Mouse (Mus musculus): Measurements from ENCODE around the gene S100a8.

S100a8 gene

GRCm38 (mm10) chr3:90668846-90669245 is at the start of gene S100a8:
TSS of gene S100a8 (plus strand) at chr3:90668978.
- no peak for DNase-seq

- DNase-seq, result no peak
Observed at GRCm38 (mm10) chr3:90621552-90621951, 47.2 kb upstream of the S100a8 start.

- peak; percentile 58 for DNase-seq
Observed at GRCm38 (mm10) chr3:90623435-90624071, 45.2 kb upstream of the S100a8 start.

GRCm38 (mm10) chr3:90625496-90625895 is 43.3 kb upstream of the S100a8 start:
- no peak for DNase-seq

GRCm38 (mm10) chr3:90626266-90627021 is 42.3 kb upstream of the S100a8 start:
- no peak for DNase-seq

- no peak for DNase-seq
Observed at GRCm38 (mm10) chr3:90627366-90627765, 41.4 kb upstream of the S100a8 start.

- no peak for DNase-seq
Observed at GRCm38 (mm10) chr3:90627807-90628206, 41.0 kb upstream of the S100a8 start.

- DNase-seq, result no peak
Observed at GRCm38 (mm10) chr3:90629298-90629697, 39.5 kb upstream of the S100a8 start.

- DNase-seq, result no peak
Observed at GRCm38 (mm10) chr3:90631984-90632383, 36.8 kb upstream of the S100a8 start.

- DNase-seq, result no peak
Observed at GRCm38 (mm10) chr3:90638511-90639275, 30.1 kb upstream of the S100a8 start.

- DNase-seq, result peak; percentile 78
Observed at GRCm38 (mm10) chr3:90639511-90640154, 29.1 kb upstream of the S100a8 start.

- DNase-seq, result no peak
Observed at GRCm38 (mm10) chr3:90640981-90641380, 27.8 kb upstream of the S100a8 start.

GRCm38 (mm10) chr3:90644220-90644619 is 24.6 kb upstream of the S100a8 start:
- DNase-seq, result peak; percentile 65

GRCm38 (mm10) chr3:90647291-90647690 is 21.5 kb upstream of the S100a8 start:
- DNase-seq, result no peak

GRCm38 (mm10) chr3:90648981-90649380 is 19.8 kb upstream of the S100a8 start:
- DNase-seq, result no peak

GRCm38 (mm10) chr3:90649832-90650231 is 18.9 kb upstream of the S100a8 start:
- no peak for DNase-seq

GRCm38 (mm10) chr3:90652878-90653508 is 15.8 kb upstream of the S100a8 start:
- peak; percentile 61 for DNase-seq

GRCm38 (mm10) chr3:90653717-90654116 is 15.1 kb upstream of the S100a8 start, which contains the start of gene S100a7a:
TSS of gene S100a7a (plus strand) at chr3:90654017.
- no peak for DNase-seq

- peak; percentile 17 for DNase-seq
Observed at GRCm38 (mm10) chr3:90657405-90657804, 11.4 kb upstream of the S100a8 start.

- DNase-seq, result no peak
Observed at GRCm38 (mm10) chr3:90659364-90660044, 9.3 kb upstream of the S100a8 start.

- no peak for DNase-seq
Observed at GRCm38 (mm10) chr3:90664219-90664618, 4.6 kb upstream of the S100a8 start.

- no peak for DNase-seq
Observed at GRCm38 (mm10) chr3:90678656-90679055, 9.9 kb downstream of the S100a8 start.

All from thymus, postnatal 14 days (tissue).